Mouse (Mus musculus) neutrophil, adult 83 days (primary cell): Measurements from ENCODE around the gene Mfsd4b4. TPM values are rescaled to one million over a fixed set of nuclear protein-coding genes. Genes with fewer than 3 reads are reported as not detected.

ENCODE experiments used
- total RNA-seq, 2 experiments: library from RNA; stranded (reverse); gene quantifications; one replicate each; pipeline ENCODE4 v1.2.4; 2023

Gene Mfsd4b4
- total RNA-seq = 1 to 10 TPM; 1.8 TPM

DNA sequence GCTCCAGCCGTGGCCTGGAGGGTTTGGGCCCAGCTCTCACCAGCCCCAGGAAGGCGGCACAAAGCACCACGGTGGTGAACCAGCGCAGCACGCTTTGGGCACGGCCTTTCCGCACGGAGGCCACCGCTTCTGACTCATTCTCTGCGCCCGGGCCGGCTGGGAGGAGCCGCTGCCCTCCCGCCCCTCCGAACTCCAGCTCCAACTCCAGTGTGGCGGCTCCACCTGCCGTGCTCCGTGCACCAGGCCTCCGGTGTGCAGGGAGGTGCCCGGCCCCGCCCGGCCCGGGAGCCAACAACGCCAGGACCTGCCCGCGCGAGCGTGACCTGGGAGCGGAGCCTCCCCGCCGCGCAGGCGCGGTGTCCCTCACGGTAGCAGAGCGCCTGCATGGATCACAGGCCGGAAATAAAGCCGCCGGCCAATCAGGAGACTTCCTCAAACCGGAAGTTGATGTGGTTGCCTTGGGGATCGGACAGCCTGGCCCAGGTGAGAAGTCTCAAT lies at the start of gene Mfsd4b4:
Mfsd4b4 (minus strand) TSS at position 365 of the 498 bp plus-strand sequence.

DNA sequence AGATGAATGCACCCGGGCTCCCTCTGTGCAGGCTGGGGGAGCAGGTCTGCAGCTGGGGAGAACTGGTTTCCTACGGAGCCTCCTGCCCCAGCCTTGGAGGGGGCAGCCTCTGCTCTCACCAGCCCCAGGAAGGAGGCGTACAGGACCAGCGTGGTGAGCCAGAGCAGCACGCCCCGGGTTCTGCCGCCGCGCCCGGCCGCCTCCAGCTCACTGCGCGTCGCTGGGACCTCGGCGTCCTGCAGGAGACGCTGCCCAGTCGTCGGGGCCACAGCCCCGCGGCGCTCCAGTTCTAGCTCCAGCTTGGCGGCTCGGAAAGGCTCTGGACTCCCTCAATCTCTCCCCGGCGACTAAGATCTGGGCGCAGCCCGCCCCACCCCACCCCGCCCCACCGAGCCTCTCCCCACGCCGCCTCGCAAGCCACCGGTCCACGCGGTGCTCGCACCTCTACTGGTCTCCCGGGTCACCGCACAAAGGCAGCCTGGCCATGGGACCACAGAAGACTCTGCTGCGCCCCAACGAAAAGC lies 27.6 kb upstream of the Mfsd4b4 start, which contains the start of gene Mfsd4b2:
Mfsd4b2 (minus strand) TSS at position 308 of the 524 bp plus-strand sequence.

Other genes starting within 250 kb of the Mfsd4b4 start
- 10 to 100 TPM; 18.8 to 22.2 TPM for gene Rev3l, start 167.1 kb downstream of the Mfsd4b4 start, total RNA-seq
- under 1 TPM in 1 of 2 experiments, not detected in 1; 0.24 TPM for gene Mfsd4b2, start 27.7 kb upstream of the Mfsd4b4 start, total RNA-seq
- gene Mfsd4b3, start 60.9 kb upstream of the Mfsd4b4 start, total RNA-seq = 1 to 10 TPM; 1.4 to 3.2 TPM
- gene Mfsd4b5, start 87.4 kb upstream of the Mfsd4b4 start, total RNA-seq = 1 to 10 TPM; 1.8 to 2.1 TPM
- gene Mfsd4b1, start 126.0 kb upstream of the Mfsd4b4 start, total RNA-seq = not detected
- gene Slc16a10, start 243.0 kb upstream of the Mfsd4b4 start, total RNA-seq = 10 to 100 TPM; 26.1 to 35.7 TPM